10 mouse cellular contexts compared by ENCODE assay signal in the genomic region with DNA sequence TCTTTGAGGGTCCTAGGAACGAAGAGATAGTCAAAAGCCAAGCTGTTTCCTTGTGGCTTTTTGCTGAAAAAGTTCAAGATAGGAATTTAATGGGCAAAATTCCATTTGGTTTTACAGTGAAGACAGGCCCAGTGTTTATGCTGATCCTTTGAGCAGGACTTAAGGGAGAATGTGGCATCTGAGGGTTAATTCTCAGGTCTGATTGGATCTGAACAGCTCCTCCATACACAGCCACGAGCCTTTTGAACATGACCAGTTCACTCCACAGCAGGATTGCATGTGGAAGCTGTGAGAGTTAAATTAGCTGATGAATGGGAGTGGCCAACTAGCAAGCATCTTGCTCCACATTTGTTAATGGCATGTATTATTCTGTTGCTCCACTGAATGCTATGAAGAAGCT.
DNase-seq lines count a peak whose midpoint lies in the region; ATAC-seq and TF ChIP-seq lines count a peak whose summit lies in the region.
"Had no signal": no experiment of that assay in that cellular context is flagged by ENCODE, and none has a peak within 500 bp of the region (broad histone marks: within the 10 kb centered on the region; RNA-seq: fewer than 3 reads in every experiment).

No protein-coding gene starts in this region.

- peak; percentile 38; the same call in 1 of the 2 replicates for ATAC-seq in lung, embryonic 16.5 days (ENCODE audit: low read depth)
- ATAC-seq in lung, postnatal 0 days, result no peak
- ATAC-seq in forebrain, embryonic 16.5 days, result peak; percentile 15; the same call in 1 of the 2 replicates
- ATAC-seq in limb, embryonic 14.5 days (ENCODE audit: low FRiP score, low read depth), result 0 out of 2 replicates have a peak, but pooled peaks have one; percentile 20
- ATAC-seq in stomach, embryonic 15.5 days (ENCODE audit: insufficient read depth, low FRiP score, low read depth), result peak; percentile 53; the same call in 1 of the 2 replicates

- no peak for DNase-seq in lung, postnatal 0 days (ENCODE audit: low spot score)
- DNase-seq in limb, embryonic 14.5 days (ENCODE audit: low spot score), result no peak
- DNase-seq in frontal cortex, postnatal 25 days (ENCODE audit: low spot score in 2 of 2), result no peak
- no peak for DNase-seq in left cerebral cortex, postnatal 14 days (ENCODE audit: low spot score in 2 of 2)
- DNase-seq: adrenal gland, adult 2 months; cerebellum, postnatal 14 days; left cerebral cortex, postnatal 4 days had no signal

- no peaks in the 10 kb centered on the region for H3K27me3 ChIP-seq in lung, embryonic 16.5 days (ENCODE audit: control insufficient read depth, insufficient read depth, low read depth, low read length)
- no peaks in the 10 kb centered on the region for H3K27me3 ChIP-seq in lung, postnatal 0 days (replicated peaks; ENCODE audit: insufficient read depth, low read length)
- no peaks in the 10 kb centered on the region for H3K27me3 ChIP-seq in forebrain, embryonic 16.5 days (replicated peaks; ENCODE audit: control insufficient read depth, insufficient read depth, low read length)
- H3K27me3 ChIP-seq in limb, embryonic 14.5 days (ENCODE audit: control insufficient read depth, insufficient read depth, low read length), result no peaks in the 10 kb centered on the region
- no peaks in the 10 kb centered on the region for H3K27me3 ChIP-seq in stomach, embryonic 15.5 days (replicated peaks)

- intact Hi-C loops in left cerebral cortex, postnatal 14 days (cut with DNase I), result no loop called here

- H3K9me3 ChIP-seq in lung, embryonic 16.5 days (ENCODE audit: control insufficient read depth, low read length), result no peaks in the 10 kb centered on the region
- H3K9me3 ChIP-seq in lung, postnatal 0 days (ENCODE audit: low read length), result no peaks in the 10 kb centered on the region
- H3K9me3 ChIP-seq in forebrain, embryonic 16.5 days (ENCODE audit: control insufficient read depth, low read length), result 0 out of 2 replicates have a peak, but pooled peaks cover 2% of the 10 kb centered on the region
- peaks cover 5% of the 10 kb centered on the region; the same call in 1 of the 2 replicates for H3K9me3 ChIP-seq in limb, embryonic 14.5 days (ENCODE audit: control insufficient read depth, low read length)
- no peaks in the 10 kb centered on the region for H3K9me3 ChIP-seq in stomach, embryonic 15.5 days

- no peak overlapping the region for H3K4me2 ChIP-seq in lung, embryonic 16.5 days (ENCODE audit: low read depth, low read length)
- no peak overlapping the region for H3K4me2 ChIP-seq in lung, postnatal 0 days (replicated peaks; ENCODE audit: low read depth, low read length)
- no peak overlapping the region; the same call in 1 of the 2 replicates for H3K4me2 ChIP-seq in forebrain, embryonic 16.5 days (ENCODE audit: low read length)
- peak overlapping the region; percentile 37; the same call in 1 of the 2 replicates for H3K4me2 ChIP-seq in limb, embryonic 14.5 days (replicated peaks; ENCODE audit: low read depth, low read length, severe bottlenecking)
- peak overlapping the region; percentile 30; the same call in 1 of the 2 replicates for H3K4me2 ChIP-seq in stomach, embryonic 15.5 days

- no peak overlapping the region for H3K27ac ChIP-seq in lung, embryonic 16.5 days (ENCODE audit: low read length)
- no peak overlapping the region for H3K27ac ChIP-seq in lung, postnatal 0 days (ENCODE audit: low read length)
- H3K27ac ChIP-seq in forebrain, embryonic 16.5 days (ENCODE audit: low read length), result no peak overlapping the region
- H3K27ac ChIP-seq in limb, embryonic 14.5 days (replicated peaks; ENCODE audit: low read depth, low read length), result no peak overlapping the region
- peak overlapping the region; percentile 8; the same call in 1 of the 2 replicates for H3K27ac ChIP-seq in stomach, embryonic 15.5 days

- no peaks in the 10 kb centered on the region for H3K36me3 ChIP-seq in lung, embryonic 16.5 days (ENCODE audit: control insufficient read depth, insufficient read depth, low read length)
- no peaks in the 10 kb centered on the region for H3K36me3 ChIP-seq in lung, postnatal 0 days (ENCODE audit: insufficient read depth, low read length)
- H3K36me3 ChIP-seq in forebrain, embryonic 16.5 days (ENCODE audit: control insufficient read depth, insufficient read depth), result no peaks in the 10 kb centered on the region
- H3K36me3 ChIP-seq in limb, embryonic 14.5 days (ENCODE audit: control insufficient read depth, insufficient read depth, low read length), result no peaks in the 10 kb centered on the region
- no peaks in the 10 kb centered on the region for H3K36me3 ChIP-seq in stomach, embryonic 15.5 days

- no peak for TF ChIP-seq POLR2A in limb, embryonic 14.5 days (IDR thresholded peaks at IDR 0.05; ENCODE audit: borderline replicate concordance, extremely low read depth, insufficient read depth, insufficient read length)

- no peak overlapping the region for H3K9ac ChIP-seq in lung, embryonic 16.5 days (ENCODE audit: low read length)
- H3K9ac ChIP-seq in lung, postnatal 0 days (replicated peaks; ENCODE audit: low read depth), result no peak overlapping the region
- no peak overlapping the region for H3K9ac ChIP-seq in forebrain, embryonic 16.5 days (replicated peaks; ENCODE audit: low read depth, low read length)
- H3K9ac ChIP-seq in limb, embryonic 14.5 days (ENCODE audit: low read depth, low read length, severe bottlenecking), result no peak overlapping the region; the same call in 1 of the 2 replicates
- no peak overlapping the region for H3K9ac ChIP-seq in stomach, embryonic 15.5 days

- H3K4me1 ChIP-seq in lung, embryonic 16.5 days (replicated peaks; ENCODE audit: control insufficient read depth, insufficient read depth, low read length), result peaks cover 3% of the 10 kb centered on the region
- no peaks in the 10 kb centered on the region for H3K4me1 ChIP-seq in lung, postnatal 0 days (ENCODE audit: insufficient read depth, low read depth, low read length)
- H3K4me1 ChIP-seq in forebrain, embryonic 16.5 days (replicated peaks; ENCODE audit: control insufficient read depth, insufficient read depth, low read length), result peaks cover 9% of the 10 kb centered on the region; the same call in 1 of the 2 replicates
- peaks cover 19% of the 10 kb centered on the region for H3K4me1 ChIP-seq in limb, embryonic 14.5 days (ENCODE audit: control insufficient read depth, insufficient read depth, low read length)
- 0 out of 2 replicates have a peak, but pooled peaks cover 8% of the 10 kb centered on the region for H3K4me1 ChIP-seq in stomach, embryonic 15.5 days

- TF ChIP-seq CTCF in lung, postnatal 0 days (IDR thresholded peaks at IDR 0.05), result no peak

- no peak for TF ChIP-seq EP300 in lung, postnatal 0 days (IDR thresholded peaks at IDR 0.05)

- WGBS in lung, embryonic 16.5 days, result 12% methylated on average over 2 of the region's 2 CpGs
- 13% methylated on average over 2 of the region's 2 CpGs for WGBS in lung, postnatal 0 days
- 3% methylated on average over 2 of the region's 2 CpGs for WGBS in forebrain, embryonic 16.5 days
- 5% methylated on average over 2 of the region's 2 CpGs for WGBS in limb, embryonic 14.5 days
- 16% methylated on average over 2 of the region's 2 CpGs for WGBS in stomach, embryonic 15.5 days

- H3K4me3 ChIP-seq in lung, embryonic 16.5 days (ENCODE audit: low read length), result no peak overlapping the region
- no peak overlapping the region for H3K4me3 ChIP-seq in lung, postnatal 0 days (ENCODE audit: low read depth, low read length)
- H3K4me3 ChIP-seq in forebrain, embryonic 16.5 days (replicated peaks; ENCODE audit: low read length), result no peak overlapping the region
- no peak overlapping the region for H3K4me3 ChIP-seq in limb, embryonic 14.5 days (replicated peaks; ENCODE audit: low read length)
- H3K4me3 ChIP-seq in stomach, embryonic 15.5 days (replicated peaks), result no peak overlapping the region

Comparison
In these comparisons a context has a peak if more than half of its experiments do, and no peak if none do; other contexts are left out.
1. H3K4me2 ChIP-seq: peak in limb, embryonic 14.5 days (single experiment) and stomach, embryonic 15.5 days (single experiment); none in lung, embryonic 16.5 days (single experiment), lung, postnatal 0 days (single experiment) and forebrain, embryonic 16.5 days (single experiment).